Comparison of ENCODE assay signal across 11 mouse cellular contexts in genomic region chr3:34330970-34331888, GRCm38 (mm10).
DNase-seq lines count a peak whose midpoint lies in the region; ATAC-seq and TF ChIP-seq lines count a peak whose summit lies in the region.
"Had no signal": no experiment of that assay in that cellular context is flagged by ENCODE, and none has a peak within 500 bp of the region (broad histone marks: within the 10 kb centered on the region; RNA-seq: fewer than 3 reads in every experiment).

No protein-coding gene starts in this region.

- no peaks in the 10 kb centered on the region for H3K79me2 ChIP-seq in heart, adult 2 months (replicated peaks; ENCODE audit: control insufficient read depth, insufficient read depth, low read length)

- H3K4me2 ChIP-seq in kidney, embryonic 14.5 days (replicated peaks; ENCODE audit: low read depth, low read length): no peak overlapping the region
- H3K4me2 ChIP-seq in hindbrain, embryonic 15.5 days: peak overlapping the region; percentile 41
- H3K4me2 ChIP-seq in midbrain, embryonic 15.5 days: peak overlapping the region; percentile 21; the same call in 1 of the 2 replicates
- H3K4me2 ChIP-seq: liver, embryonic 15.5 days had no signal

- peak; percentile 81 for ATAC-seq in kidney, embryonic 14.5 days (ENCODE audit: low FRiP score, low TSS enrichment)
- peak; percentile 65; the same call in 1 of the 2 replicates for ATAC-seq in hindbrain, embryonic 15.5 days (ENCODE audit: low FRiP score, low read depth)
- ATAC-seq in midbrain, embryonic 15.5 days (replicated peaks): peak; percentile 84
- no peak for ATAC-seq in erythroid progenitor cell, adult 5-6 weeks (replicated peaks; ENCODE audit: low FRiP score, poor library complexity, severe bottlenecking)

- TF ChIP-seq EP300 in heart, adult 2 months (IDR thresholded peaks at IDR 0.05; ENCODE audit: insufficient read depth, low read depth, low read length): no peak

- no peaks in the 10 kb centered on the region for H3K36me3 ChIP-seq in kidney, embryonic 14.5 days (ENCODE audit: control insufficient read depth, insufficient read depth, low read length)
- H3K36me3 ChIP-seq in hindbrain, embryonic 15.5 days: no peaks in the 10 kb centered on the region
- no peaks in the 10 kb centered on the region for H3K36me3 ChIP-seq in midbrain, embryonic 15.5 days (replicated peaks)
- no peaks in the 10 kb centered on the region for H3K36me3 ChIP-seq in heart, adult 2 months (ENCODE audit: control insufficient read depth, insufficient read depth, low read length)
- H3K36me3 ChIP-seq: liver, embryonic 15.5 days had no signal

- no peak for DNase-seq in kidney, postnatal 25 days
- peak; percentile 19 for DNase-seq in cerebellum, adult 9-10 months
- no peak for DNase-seq in right cerebral cortex, postnatal 25 days
- no peak for DNase-seq in heart, adult 2 months
- DNase-seq: heart, postnatal 14 days; thymus, adult 2 months had no signal

- H3K27me3 ChIP-seq in kidney, embryonic 14.5 days (ENCODE audit: control insufficient read depth, insufficient read depth, low read length): peaks cover 3% of the 10 kb centered on the region; the same call in 1 of the 2 replicates
- H3K27me3 ChIP-seq in hindbrain, embryonic 15.5 days: 0 out of 2 replicates have a peak, but pooled peaks cover 4% of the 10 kb centered on the region
- 0 out of 2 replicates have a peak, but pooled peaks cover 5% of the 10 kb centered on the region for H3K27me3 ChIP-seq in midbrain, embryonic 15.5 days (replicated peaks)
- H3K27me3 ChIP-seq in heart, adult 2 months (ENCODE audit: control insufficient read depth, insufficient read depth, low read length): no peaks in the 10 kb centered on the region
- H3K27me3 ChIP-seq: liver, embryonic 15.5 days had no signal

- no peaks in the 10 kb centered on the region for H3K9me3 ChIP-seq in kidney, embryonic 14.5 days (ENCODE audit: control insufficient read depth, low read length)
- no peaks in the 10 kb centered on the region for H3K9me3 ChIP-seq in hindbrain, embryonic 15.5 days
- H3K9me3 ChIP-seq in midbrain, embryonic 15.5 days: no peaks in the 10 kb centered on the region
- H3K9me3 ChIP-seq: liver, embryonic 15.5 days had no signal

- 14% methylated on average over 22 of the region's 22 CpGs for WGBS in kidney, embryonic 14.5 days
- 28% methylated on average over 22 of the region's 22 CpGs for WGBS in hindbrain, embryonic 15.5 days
- WGBS in midbrain, embryonic 15.5 days: 26% methylated on average over 22 of the region's 22 CpGs
- WGBS in heart, adult 2 months: 62% methylated on average over 22 of the region's 22 CpGs

- no peak overlapping the region for H3K9ac ChIP-seq in kidney, embryonic 14.5 days (ENCODE audit: low read depth, low read length)
- no peak overlapping the region; the same call in 1 of the 2 replicates for H3K9ac ChIP-seq in hindbrain, embryonic 15.5 days
- no peak overlapping the region for H3K9ac ChIP-seq in midbrain, embryonic 15.5 days
- no peak overlapping the region for H3K9ac ChIP-seq in heart, adult 2 months (ENCODE audit: low read depth, low read length)
- H3K9ac ChIP-seq: liver, embryonic 15.5 days had no signal

- H3K27ac ChIP-seq in kidney, embryonic 14.5 days (ENCODE audit: low read depth, low read length): no peak overlapping the region
- peak overlapping the region; percentile 24; the same call in 1 of the 2 replicates for H3K27ac ChIP-seq in hindbrain, embryonic 15.5 days (replicated peaks)
- H3K27ac ChIP-seq in midbrain, embryonic 15.5 days: 0 out of 2 replicates have a peak overlapping the region, but pooled peaks have one; percentile 13
- no peak overlapping the region for H3K27ac ChIP-seq in heart, adult 2 months
- H3K27ac ChIP-seq: liver, embryonic 15.5 days had no signal

- peaks cover 4% of the 10 kb centered on the region; the same call in 1 of the 2 replicates for H3K4me1 ChIP-seq in kidney, embryonic 14.5 days (ENCODE audit: control insufficient read depth, insufficient read depth, low read length)
- H3K4me1 ChIP-seq in hindbrain, embryonic 15.5 days (replicated peaks): peaks cover 18% of the 10 kb centered on the region
- H3K4me1 ChIP-seq in midbrain, embryonic 15.5 days: peaks cover 23% of the 10 kb centered on the region
- no peaks in the 10 kb centered on the region for H3K4me1 ChIP-seq in heart, adult 2 months (ENCODE audit: control insufficient read depth, insufficient read depth, low read length)
- H3K4me1 ChIP-seq: liver, embryonic 15.5 days had no signal

- no peak for TF ChIP-seq POLR2A in heart, adult 2 months (IDR thresholded peaks at IDR 0.05; ENCODE audit: insufficient read depth, low read depth, low read length)

- TF ChIP-seq CTCF in heart, adult 2 months (IDR thresholded peaks at IDR 0.05): no peak

- intact Hi-C loops in heart, adult 2 months (cut with DNase I): no loop called here

- H3K4me3 ChIP-seq in kidney, embryonic 14.5 days (ENCODE audit: low read length): no peak overlapping the region
- H3K4me3 ChIP-seq in hindbrain, embryonic 15.5 days: 0 out of 2 replicates have a peak overlapping the region, but pooled peaks have one; percentile 7
- no peak overlapping the region for H3K4me3 ChIP-seq in midbrain, embryonic 15.5 days
- no peak overlapping the region for H3K4me3 ChIP-seq in heart, adult 2 months
- H3K4me3 ChIP-seq: liver, embryonic 15.5 days had no signal

Comparison
In these comparisons a context has a peak if more than half of its experiments do, and no peak if none do; other contexts are left out.
1. H3K27ac ChIP-seq: peak in hindbrain, embryonic 15.5 days (single experiment) and midbrain, embryonic 15.5 days (single experiment); none in kidney, embryonic 14.5 days (single experiment) and heart, adult 2 months (single experiment).